Mouse (Mus musculus) C2C12 (cell line): ENCODE measurements around the gene Gucy2d.

Source experiments
- CEBPB ChIP-seq: IDR thresholded peaks from one replicate; pipeline ENCODE4 v1.6.1; 2011; ENCODE audit warnings: low read depth, mild to moderate bottlenecking, control low read depth, moderate library complexity
- CTCF ChIP-seq: IDR thresholded peaks from one replicate; pipeline ENCODE4 v1.5.1; 2011; ENCODE audit not compliant: control insufficient read depth, insufficient read depth, insufficient read length
- FOSL1 ChIP-seq: IDR thresholded peaks from one replicate; pipeline ENCODE4 v1.8.0; 2011; ENCODE audit warnings: mild to moderate bottlenecking, low read length; ENCODE audit not compliant: poor library complexity, insufficient read depth, severe bottlenecking
- MAX ChIP-seq: IDR thresholded peaks from one replicate; pipeline ENCODE4 v1.6.1; 2011; ENCODE audit warnings: mild to moderate bottlenecking, control low read depth
- MYOD1 ChIP-seq: IDR thresholded peaks from one replicate; pipeline ENCODE4 v1.6.1; 2011; ENCODE audit warnings: low read depth; ENCODE audit not compliant: control insufficient read depth, insufficient read length
- MYOG ChIP-seq: IDR thresholded peaks from one replicate; pipeline ENCODE4 v1.6.1; 2011; ENCODE audit not compliant: control insufficient read depth, insufficient read length; ENCODE audit errors: extremely low read depth
- USF1 ChIP-seq: IDR thresholded peaks from one replicate; pipeline ENCODE4 v1.6.1; 2011; ENCODE audit warnings: low read depth, mild to moderate bottlenecking, control low read depth, moderate library complexity

- peak; percentile 15 for TF ChIP-seq CTCF
- TF ChIP-seq MAX = no peak
- TF ChIP-seq FOSL1 = no peak
- no peak for TF ChIP-seq USF1
- no peak for TF ChIP-seq MYOD1
- TF ChIP-seq CEBPB = no peak
- TF ChIP-seq MYOG = no peak
Measured at GRCm38 (mm10) chr7:98437629-98438028, 2.6 kb upstream of the Gucy2d start.
